Mouse (Mus musculus): Measurements from ENCODE around the gene Dock2.

GRCm38 (mm10) chr11:34276363-34277046, 507.2 kb downstream of the Dock2 start:
- no peak for TF ChIP-seq TCF12 (IDR thresholded peaks at IDR 0.05; ENCODE audit: low read depth, low read length)
- TF ChIP-seq EP300 (IDR thresholded peaks at IDR 0.05; ENCODE audit: low read length): no peak
- TF ChIP-seq CTCF (conservative IDR thresholded peaks at IDR 0.05 in 1 of 2, IDR thresholded peaks at IDR 0.05 in 1 of 2; ENCODE audit: low read depth in 2 of 2, low read length in 2 of 2): no peak
- no peak for TF ChIP-seq ELF1 (IDR thresholded peaks at IDR 0.05; ENCODE audit: low read depth, low read length)
